Mouse (Mus musculus): ENCODE results near the gene Dlx6. TPM values are rescaled to one million over a fixed set of nuclear protein-coding genes. Genes with fewer than 3 reads are reported as not detected.

Gene Dlx6
- polyA plus RNA-seq, 1 experiment from 2014 or later: 8.0 TPM

GRCm38 (mm10) chr6:6914304-6914703, 51.2 kb downstream of the Dlx6 start:
- WGBS: 73% methylated on average over 1 of the region's 1 CpGs
- H3K9ac ChIP-seq: no peak overlapping the region
- H3K27me3 ChIP-seq: no peaks in the 10 kb centered on the region
- H3K27ac ChIP-seq: no peak overlapping the region
- H3K4me1 ChIP-seq: no peaks in the 10 kb centered on the region
- H3K36me3 ChIP-seq: no peaks in the 10 kb centered on the region
- ATAC-seq (ENCODE audit: insufficient number of reproducible peaks, insufficient read depth, low FRiP score, low TSS enrichment): no peak
- no peak overlapping the region for H3K4me2 ChIP-seq (replicated peaks)
- H3K9me3 ChIP-seq: no peaks in the 10 kb centered on the region
- no peak overlapping the region for H3K4me3 ChIP-seq

GRCm38 (mm10) chr6:6914849-6915525, 51.9 kb downstream of the Dlx6 start:
- H3K4me3 ChIP-seq: no peak overlapping the region
- no peaks in the 10 kb centered on the region for H3K36me3 ChIP-seq
- ATAC-seq (ENCODE audit: insufficient number of reproducible peaks, insufficient read depth, low FRiP score, low TSS enrichment): no peak
- no peak overlapping the region for H3K9ac ChIP-seq
- 29% methylated on average over 5 of the region's 5 CpGs for WGBS
- no peak overlapping the region for H3K4me2 ChIP-seq (replicated peaks)
- no peaks in the 10 kb centered on the region for H3K27me3 ChIP-seq
- no peak overlapping the region for H3K27ac ChIP-seq
- no peaks in the 10 kb centered on the region for H3K4me1 ChIP-seq
- no peaks in the 10 kb centered on the region for H3K9me3 ChIP-seq

GRCm38 (mm10) chr6:6915526-6915915, 52.4 kb downstream of the Dlx6 start:
- H3K27ac ChIP-seq: no peak overlapping the region
- 51% methylated on average over 9 of the region's 9 CpGs for WGBS

GRCm38 (mm10) chr6:6917334-6917733, 54.2 kb downstream of the Dlx6 start:
- no peaks in the 10 kb centered on the region for H3K9me3 ChIP-seq
- WGBS: 91% methylated on average over 4 of the region's 4 CpGs
- no peak overlapping the region for H3K27ac ChIP-seq
- no peaks in the 10 kb centered on the region for H3K4me1 ChIP-seq
- no peak for ATAC-seq (ENCODE audit: insufficient number of reproducible peaks, insufficient read depth, low FRiP score, low TSS enrichment)
- no peaks in the 10 kb centered on the region for H3K36me3 ChIP-seq
- H3K4me2 ChIP-seq (replicated peaks): no peak overlapping the region
- no peak overlapping the region for H3K4me3 ChIP-seq
- H3K9ac ChIP-seq: no peak overlapping the region
- H3K27me3 ChIP-seq: no peaks in the 10 kb centered on the region

More at GRCm38 (mm10) chr6:6915526-6915915, 52.4 kb downstream of the Dlx6 start:
- Histone ChIP-seq H3K9ac (no peak overlapping the region), H3K27me3 (no peaks in the 10 kb centered on the region), H3K9me3 (no peaks in the 10 kb centered on the region), H3K4me2 (replicated peaks) (no peak overlapping the region), H3K4me3 (no peak overlapping the region), H3K4me1 (no peaks in the 10 kb centered on the region), H3K36me3 (no peaks in the 10 kb centered on the region)
- ATAC-seq (ENCODE audit: insufficient number of reproducible peaks, insufficient read depth, low FRiP score, low TSS enrichment): no peak

Other genes starting within 250 kb of the Dlx6 start
- gene Dlx5, start 18.8 kb downstream of the Dlx6 start, polyA plus RNA-seq (2016; fragmentation: Nextera tagmentation; extraction: Ambion mirVana): 70.1 and 103 TPM in 2 replicates
- gene Sdhaf3, start 92.7 kb downstream of the Dlx6 start, polyA plus RNA-seq (2016; fragmentation: Nextera tagmentation; extraction: Ambion mirVana): 6.9 and 7.3 TPM in 2 replicates